Mouse (Mus musculus) CH12.LX (cell line): ENCODE measurements at regions not wholly inside any gene's neighbourhood (a gene's known extent, or its start where the extent isn't known, plus 50 kb on each side); places are given as distances from the start of the nearest gene placed in this dataset.

Experiments
- CHD1 ChIP-seq: IDR thresholded peaks from 2 replicates; pipeline ENCODE4 v1.6.1; 2012; ENCODE audit warnings: low read depth, low read length, improper control_type of control experiment, inconsistent platforms
- CTCF ChIP-seq, 2 experiments: IDR thresholded peaks in 1 of 2; conservative IDR thresholded peaks in 1 of 2; 2 replicates each; pipeline ENCODE4 v1.5.1; 2011 to 2012; ENCODE audit warnings: low read depth in 2 of 2, low read length in 2 of 2, improper control_type of control experiment in 1 of 2, inconsistent platforms in 1 of 2, mild to moderate bottlenecking in 1 of 2, moderate library complexity in 1 of 2
- EP300 ChIP-seq: IDR thresholded peaks from 2 replicates; pipeline ENCODE4 v1.6.1; 2011; ENCODE audit warnings: low read length, improper control_type of control experiment
- ETS1 ChIP-seq: conservative IDR thresholded peaks from 2 replicates; pipeline ENCODE4 v1.6.1; 2012; ENCODE audit warnings: low read depth, mild to moderate bottlenecking, inconsistent platforms, low read length, improper control_type of control experiment, moderate library complexity
- GABPA ChIP-seq: IDR thresholded peaks from 2 replicates; pipeline ENCODE4 v1.6.1; 2012; ENCODE audit warnings: low read depth, low read length, improper control_type of control experiment, inconsistent platforms; ENCODE audit not compliant: insufficient replicate concordance
- HCFC1 ChIP-seq: IDR thresholded peaks from 2 replicates; pipeline ENCODE4 v1.6.1; 2012; ENCODE audit warnings: low read depth, mild to moderate bottlenecking, inconsistent platforms, low read length, improper control_type of control experiment
- MAFK ChIP-seq: IDR thresholded peaks from 2 replicates; pipeline ENCODE4 v1.6.1; 2011; ENCODE audit warnings: low read length, improper control_type of control experiment; ENCODE audit not compliant: insufficient replicate concordance
- MAX ChIP-seq: IDR thresholded peaks from 2 replicates; pipeline ENCODE4 v1.6.1; 2011; ENCODE audit warnings: low read length, improper control_type of control experiment
- POLR2A ChIP-seq: IDR thresholded peaks from 2 replicates; pipeline ENCODE4 v1.6.1; 2011; ENCODE audit warnings: low read depth, mild to moderate bottlenecking, improper control_type of control experiment, low read length
- POLR2AphosphoS2 ChIP-seq: IDR thresholded peaks from 2 replicates; pipeline ENCODE4 v1.6.1; 2011; ENCODE audit warnings: low read depth, low read length, improper control_type of control experiment
- USF1 ChIP-seq: IDR thresholded peaks from 2 replicates; pipeline ENCODE4 v1.6.1; 2014; ENCODE audit warnings: low read depth, mild to moderate bottlenecking, inconsistent platforms, low read length, improper control_type of control experiment
- ZKSCAN1 ChIP-seq: IDR thresholded peaks from 2 replicates; pipeline ENCODE4 v1.6.1; 2012; ENCODE audit warnings: low read depth, inconsistent platforms, low read length, improper control_type of control experiment, borderline replicate concordance
- ZMIZ1 ChIP-seq: IDR thresholded peaks from 2 replicates; pipeline ENCODE4 v1.6.1; 2012; ENCODE audit warnings: low read depth, mild to moderate bottlenecking, inconsistent platforms, low read length, improper control_type of control experiment

DNA sequence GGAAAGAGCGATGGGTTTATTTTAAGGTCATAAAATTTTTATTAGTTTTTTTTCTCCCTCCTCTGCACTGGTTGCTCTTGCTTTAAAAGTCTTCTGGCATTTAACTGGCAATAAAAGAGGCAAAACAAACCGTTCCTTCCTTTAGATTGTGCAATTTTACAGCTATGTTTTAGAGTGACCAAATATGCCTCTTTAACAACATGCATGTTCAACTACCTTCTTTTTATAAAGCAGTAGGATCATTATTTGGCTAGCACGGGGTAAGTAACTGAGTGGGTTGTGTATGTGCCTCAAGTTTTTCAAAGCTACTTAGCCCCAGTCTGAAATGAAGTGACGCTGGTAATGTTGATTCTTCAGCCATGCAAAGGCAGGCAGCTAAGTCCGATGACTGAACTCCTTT lies 284.7 kb upstream of the Klf6 start:
- TF ChIP-seq CHD1, result no peak
- TF ChIP-seq CTCF (conservative IDR thresholded peaks at IDR 0.05 in 1 of 2, IDR thresholded peaks at IDR 0.05 in 1 of 2; ENCODE audit: low read depth in 2 of 2, low read length in 2 of 2), result no peak
- TF ChIP-seq MAFK, result no peak
- TF ChIP-seq POLR2AphosphoS2, result no peak
- no peak for TF ChIP-seq MAX
- TF ChIP-seq EP300, result no peak
- no peak for TF ChIP-seq ZMIZ1
- no peak for TF ChIP-seq ETS1
- TF ChIP-seq POLR2A, result no peak
- TF ChIP-seq HCFC1, result no peak
- no peak for TF ChIP-seq ZKSCAN1
- no peak for TF ChIP-seq USF1
- no peak for TF ChIP-seq GABPA
